Mouse (Mus musculus): ENCODE data around the gene Arhgap29.

- TF ChIP-seq GATA1 (IDR thresholded peaks at IDR 0.05; ENCODE audit: borderline replicate concordance, low read length) = no peak
- no peak for TF ChIP-seq FLI1 (IDR thresholded peaks at IDR 0.05; ENCODE audit: low read length)
Measured at GRCm38 (mm10) chr3:121903286-121903685, 49.1 kb upstream of the Arhgap29 start.

Data from megakaryocyte, embryonic 14.5 days (primary cell).